Mouse (Mus musculus): ENCODE results near the gene Mical3.

The Mical3 gene

GRCm38 (mm10) chr6:120903450-120903912 is 227.3 kb downstream of the Mical3 start:
- DNase-seq (ENCODE audit: low read depth), result peak; percentile 71

GRCm38 (mm10) chr6:120901776-120902645 is 228.8 kb downstream of the Mical3 start:
- DNase-seq (ENCODE audit: low read depth), result no peak

- peak; percentile 86 for DNase-seq (ENCODE audit: low read depth)
Observed at GRCm38 (mm10) chr6:120898188-120898833, 232.5 kb downstream of the Mical3 start.

- DNase-seq (ENCODE audit: low read depth), result no peak
Observed at GRCm38 (mm10) chr6:120894524-120894923, 236.3 kb downstream of the Mical3 start.

DNA sequence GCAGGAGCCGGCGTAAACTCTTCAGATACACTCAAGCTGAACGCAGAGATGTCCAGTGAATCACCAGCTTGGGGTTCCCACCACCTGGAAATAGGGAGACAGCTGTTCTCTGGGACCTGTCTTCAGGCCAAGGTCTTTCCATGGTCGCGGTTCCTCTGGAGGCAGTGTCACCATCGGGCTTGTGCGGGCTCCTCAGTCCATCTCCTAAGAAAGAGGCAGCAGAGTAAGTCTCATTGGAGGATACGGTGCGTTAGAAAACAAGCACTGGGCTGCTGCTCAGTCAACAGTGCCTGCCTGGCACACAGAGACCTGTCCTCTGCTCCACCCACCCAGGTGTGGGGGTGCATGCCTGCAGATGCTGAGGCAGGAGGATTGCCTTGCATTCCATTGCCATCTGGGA is 236.7 kb downstream of the Mical3 start:
- DNase-seq (ENCODE audit: low read depth), result no peak

GRCm38 (mm10) chr6:120886696-120887095 is 244.1 kb downstream of the Mical3 start:
- no peak for DNase-seq (ENCODE audit: low read depth)

- DNase-seq (ENCODE audit: low read depth), result no peak
Observed at GRCm38 (mm10) chr6:120884436-120884835, 246.4 kb downstream of the Mical3 start.
